Mouse (Mus musculus): ENCODE measurements around the gene Myo19. TPM values are rescaled to one million over a fixed set of nuclear protein-coding genes. Genes with fewer than 3 reads are reported as not detected.

Gene Myo19
- polyA plus RNA-seq (2016; fragmentation: Nextera tagmentation; extraction: Ambion mirVana): 16.4 and 16.9 TPM in 2 replicates

DNA sequence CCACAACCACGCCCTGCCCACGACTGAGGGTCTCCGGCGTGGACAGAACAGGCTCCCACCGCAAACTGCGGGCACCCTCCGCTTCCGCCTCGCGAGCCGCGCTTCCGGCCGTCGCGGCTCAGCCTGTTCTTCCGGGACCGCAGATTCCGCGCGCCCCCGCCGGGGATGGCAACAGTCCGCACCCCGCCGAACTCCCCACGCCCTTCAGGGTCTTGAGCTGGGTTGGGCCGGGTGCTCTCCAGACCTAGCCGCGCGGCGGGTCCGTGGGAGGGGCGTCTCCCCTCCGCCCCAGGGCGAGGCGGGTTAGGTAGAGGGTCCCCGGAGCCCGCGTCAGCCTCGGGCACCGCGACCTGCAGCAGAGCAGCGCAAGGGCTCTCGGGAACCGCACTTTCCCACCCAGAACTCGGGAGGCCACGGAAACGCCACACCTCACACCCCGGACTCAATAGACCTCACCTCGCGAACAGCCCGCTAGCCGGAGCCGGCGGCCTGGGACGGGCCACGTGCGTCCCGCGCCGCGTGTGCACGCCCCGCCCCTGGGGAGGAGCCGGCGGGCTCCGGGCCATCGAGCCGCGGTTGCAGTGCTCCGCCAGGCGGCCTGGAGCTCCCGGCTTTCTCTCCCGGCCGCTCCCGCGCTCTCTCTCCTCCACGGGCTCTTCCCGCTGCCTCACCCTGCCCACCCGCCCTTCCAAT, at the start of gene Myo19, which contains the start of gene Pigw:
Gene Myo19 (plus strand): TSS at position 377 of the 693 bp plus-strand sequence.
Gene Pigw (minus strand): TSS at position 514 of the 693 bp plus-strand sequence.
- WGBS: under 1% methylated on average over 81 of the region's 81 CpGs
- Histone ChIP-seq H3K27ac (peak within 1 kb of the TSS; percentile 97), H3K4me3 (peak within 1 kb of the TSS; percentile 94), H3K36me3 (peaks cover 51% of the 10 kb centered on the region), H3K4me1 (peaks cover 20% of the 10 kb centered on the region), H3K9me3 (replicated peaks) (no peaks in the 10 kb centered on the region), H3K27me3 (ENCODE audit: low read depth, poor library complexity, severe bottlenecking) (no peaks in the 10 kb centered on the region)
- peak; percentile 87 for DNase-seq (ENCODE audit: low spot score)

DNA sequence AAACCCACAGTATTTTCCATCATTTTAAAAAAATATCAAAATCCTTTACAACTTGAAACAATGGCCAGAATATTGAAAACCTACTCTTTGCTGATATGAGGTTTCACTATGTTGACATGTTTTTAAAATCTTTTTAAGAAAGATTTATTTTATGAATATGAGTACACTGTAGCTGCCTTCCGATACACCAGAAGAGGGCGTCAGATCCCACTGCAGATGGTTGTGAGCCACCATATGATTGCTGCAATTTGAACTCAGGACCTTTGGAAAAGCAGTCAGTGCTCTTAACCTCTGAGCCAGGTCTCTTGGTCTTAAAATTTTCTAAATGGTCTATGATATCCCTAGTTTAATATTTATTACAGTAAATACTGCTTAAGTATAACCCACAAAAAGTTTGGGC, 40.6 kb upstream of the Myo19 start:
- H3K9me3 ChIP-seq (replicated peaks): no peaks in the 10 kb centered on the region
- peaks cover 95% of the 10 kb centered on the region for H3K36me3 ChIP-seq
- no peaks in the 10 kb centered on the region for H3K27me3 ChIP-seq (ENCODE audit: low read depth, poor library complexity, severe bottlenecking)

DNA sequence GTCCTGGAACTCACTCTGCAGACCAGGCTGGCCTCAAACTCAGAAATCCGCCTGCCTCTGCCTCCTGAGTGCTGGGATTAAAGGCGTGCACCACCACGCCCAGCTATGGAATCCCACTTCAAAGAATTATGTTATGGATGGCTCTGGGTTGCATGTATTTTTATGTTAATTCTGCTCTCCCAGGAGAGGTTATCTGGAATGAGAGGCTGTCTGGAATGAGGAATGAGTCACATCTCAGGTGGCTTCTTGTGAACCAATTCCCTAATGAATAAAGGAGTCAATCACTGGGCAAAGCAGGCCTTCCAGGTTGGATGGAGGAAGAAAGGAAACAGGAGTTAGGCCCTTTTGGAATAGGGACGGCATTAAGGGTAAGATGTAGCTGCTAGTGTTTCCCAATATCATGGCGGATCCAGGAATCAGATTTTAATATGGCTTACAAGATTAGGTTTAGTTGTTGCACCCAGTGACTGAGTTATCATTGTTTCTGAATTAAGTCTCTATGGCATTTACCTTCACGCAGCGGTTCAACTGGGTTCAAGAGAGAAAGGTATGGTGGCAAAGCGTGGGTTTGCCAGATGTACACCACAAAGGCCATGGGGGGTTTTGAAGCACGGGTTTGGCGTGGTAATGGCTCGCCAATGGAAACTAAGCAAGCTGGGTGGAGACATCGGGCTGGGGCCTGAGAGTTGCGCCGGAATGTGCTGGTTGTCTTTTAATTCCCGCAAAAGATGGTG, 33.0 kb upstream of the Myo19 start:
- no peaks in the 10 kb centered on the region for H3K27me3 ChIP-seq (ENCODE audit: low read depth, poor library complexity, severe bottlenecking)
- H3K36me3 ChIP-seq: peaks cover 85% of the 10 kb centered on the region
- H3K27ac ChIP-seq: no peak overlapping the region
- no peak overlapping the region for H3K4me3 ChIP-seq
- WGBS: 96% methylated on average over 15 of the region's 15 CpGs
- H3K9me3 ChIP-seq (replicated peaks): no peaks in the 10 kb centered on the region
- DNase-seq (ENCODE audit: low spot score): no peak
- no peaks in the 10 kb centered on the region for H3K4me1 ChIP-seq

More for the DNA sequence above, 40.6 kb upstream of the Myo19 start:
- no peak for DNase-seq (ENCODE audit: low spot score)
- no peak overlapping the region for H3K27ac ChIP-seq
- 95% methylated on average over 2 of the region's 2 CpGs for WGBS
- H3K4me3 ChIP-seq: no peak overlapping the region
- H3K4me1 ChIP-seq: no peaks in the 10 kb centered on the region

DNA sequence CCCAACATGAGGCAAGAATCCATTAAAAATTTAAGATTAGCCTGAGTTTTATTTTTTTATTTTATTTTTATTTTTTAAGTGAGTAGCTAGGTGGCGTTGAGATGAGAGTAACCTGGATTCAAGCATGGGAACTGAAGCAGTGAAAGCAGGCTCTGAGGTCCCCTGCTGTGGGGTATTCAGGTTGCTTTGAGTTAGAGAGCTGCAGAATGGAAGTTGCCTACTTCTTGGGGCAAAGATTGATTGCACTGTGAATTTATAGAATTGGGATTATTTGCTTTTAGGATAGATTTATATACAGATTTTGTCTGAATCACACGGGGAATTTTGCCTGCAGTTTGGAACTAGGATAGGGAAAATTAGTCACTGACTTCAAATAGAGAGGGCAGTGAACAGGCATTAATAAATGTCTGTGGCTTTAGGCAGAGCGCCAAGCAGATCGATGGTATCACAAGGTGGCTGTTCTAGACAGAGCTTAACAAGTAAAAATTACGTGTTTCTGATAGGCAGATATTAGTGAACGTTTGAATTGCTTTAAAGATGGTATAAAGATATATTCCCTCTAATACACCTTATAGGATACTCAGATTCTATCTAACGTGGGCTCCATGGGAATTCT, 32.4 kb upstream of the Myo19 start:
- Histone ChIP-seq H3K4me1 (no peaks in the 10 kb centered on the region), H3K9me3 (replicated peaks) (no peaks in the 10 kb centered on the region), H3K27me3 (ENCODE audit: low read depth, poor library complexity, severe bottlenecking) (no peaks in the 10 kb centered on the region), H3K4me3 (no peak overlapping the region), H3K27ac (no peak overlapping the region), H3K36me3 (peaks cover 85% of the 10 kb centered on the region)
- no peak for DNase-seq (ENCODE audit: low spot score)
- WGBS: 91% methylated on average over 7 of the region's 7 CpGs

DNA sequence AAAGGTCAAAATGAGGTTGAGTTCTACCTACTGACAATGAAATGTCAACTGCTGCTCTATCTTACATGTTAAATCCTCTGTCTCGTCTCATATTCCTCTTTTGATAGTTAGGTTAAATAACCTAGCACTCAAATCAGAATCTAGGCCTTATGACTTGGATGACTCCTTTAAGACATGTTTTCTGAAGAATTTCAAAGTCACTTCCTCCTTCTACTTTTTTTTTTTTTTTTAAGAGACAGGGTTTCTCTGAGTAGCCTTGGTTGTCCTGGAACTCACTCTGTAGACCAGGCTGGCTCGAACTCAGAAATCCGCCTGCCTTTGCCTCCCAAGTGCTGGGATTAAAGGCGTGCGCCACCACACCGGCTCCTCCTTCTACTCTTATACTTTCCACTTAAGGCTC, 24.7 kb upstream of the Myo19 start:
- Histone ChIP-seq H3K27me3 (ENCODE audit: low read depth, poor library complexity, severe bottlenecking) (no peaks in the 10 kb centered on the region), H3K36me3 (peaks cover 93% of the 10 kb centered on the region)

DNA sequence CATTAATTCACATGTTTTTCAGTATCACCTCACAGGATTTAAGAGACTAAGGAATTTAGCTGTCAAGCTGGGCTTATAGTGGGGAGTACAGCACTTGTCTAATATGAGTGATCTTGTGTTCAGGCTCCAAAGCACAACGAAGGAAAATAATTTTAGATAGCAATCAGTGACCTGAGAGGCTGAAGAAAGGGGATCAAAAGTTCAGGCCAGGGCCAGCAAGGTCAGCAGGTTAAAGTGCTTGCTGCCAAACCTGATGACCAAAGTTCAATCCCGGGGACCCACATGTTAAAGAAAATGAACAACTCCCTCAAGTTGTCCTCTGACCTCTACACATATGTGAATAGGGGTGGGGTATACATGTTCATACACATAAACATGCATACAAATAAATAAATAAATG, 14.7 kb upstream of the Myo19 start:
- WGBS: 63% methylated on average over 2 of the region's 2 CpGs

More for the DNA sequence above, 24.7 kb upstream of the Myo19 start:
- Histone ChIP-seq H3K4me1 (no peaks in the 10 kb centered on the region), H3K27ac (no peak overlapping the region), H3K9me3 (replicated peaks) (no peaks in the 10 kb centered on the region), H3K4me3 (no peak overlapping the region)
- WGBS: 95% methylated on average over 6 of the region's 6 CpGs
- no peak for DNase-seq (ENCODE audit: low spot score)

DNA sequence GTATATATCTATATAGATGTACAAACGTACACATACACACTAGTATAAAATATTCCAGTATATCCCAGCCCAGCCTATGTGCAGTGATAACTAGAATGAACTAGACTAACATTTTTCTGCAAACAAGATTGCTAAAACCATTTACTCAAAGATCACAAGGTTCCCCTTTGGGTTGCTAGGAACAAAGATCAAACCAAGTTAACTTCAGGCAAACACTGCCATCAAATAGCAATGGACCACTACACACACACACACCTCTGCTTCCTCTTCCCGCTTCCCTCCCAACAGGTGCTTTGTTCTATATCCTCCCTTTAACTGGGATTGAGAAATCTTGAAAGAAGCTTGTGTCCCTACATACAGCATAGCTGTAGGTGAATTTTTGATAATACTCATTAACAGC, 12.4 kb upstream of the Myo19 start:
- H3K27ac ChIP-seq: no peak overlapping the region
- H3K27me3 ChIP-seq (ENCODE audit: low read depth, poor library complexity, severe bottlenecking): no peaks in the 10 kb centered on the region
- H3K9me3 ChIP-seq (replicated peaks): no peaks in the 10 kb centered on the region
- WGBS: 87% methylated on average over 2 of the region's 2 CpGs
- peaks cover 15% of the 10 kb centered on the region; the same call in 1 of the 2 replicates for H3K36me3 ChIP-seq
- peaks cover 32% of the 10 kb centered on the region for H3K4me1 ChIP-seq
- no peak overlapping the region for H3K4me3 ChIP-seq
- no peak for DNase-seq (ENCODE audit: low spot score)

More for the DNA sequence above, 14.7 kb upstream of the Myo19 start:
- no peak overlapping the region for H3K4me3 ChIP-seq
- no peaks in the 10 kb centered on the region for H3K9me3 ChIP-seq (replicated peaks)
- no peaks in the 10 kb centered on the region for H3K27me3 ChIP-seq (ENCODE audit: low read depth, poor library complexity, severe bottlenecking)
- no peak for DNase-seq (ENCODE audit: low spot score)
- H3K4me1 ChIP-seq: peaks cover 27% of the 10 kb centered on the region
- peaks cover 38% of the 10 kb centered on the region for H3K36me3 ChIP-seq
- no peak overlapping the region for H3K27ac ChIP-seq

DNA sequence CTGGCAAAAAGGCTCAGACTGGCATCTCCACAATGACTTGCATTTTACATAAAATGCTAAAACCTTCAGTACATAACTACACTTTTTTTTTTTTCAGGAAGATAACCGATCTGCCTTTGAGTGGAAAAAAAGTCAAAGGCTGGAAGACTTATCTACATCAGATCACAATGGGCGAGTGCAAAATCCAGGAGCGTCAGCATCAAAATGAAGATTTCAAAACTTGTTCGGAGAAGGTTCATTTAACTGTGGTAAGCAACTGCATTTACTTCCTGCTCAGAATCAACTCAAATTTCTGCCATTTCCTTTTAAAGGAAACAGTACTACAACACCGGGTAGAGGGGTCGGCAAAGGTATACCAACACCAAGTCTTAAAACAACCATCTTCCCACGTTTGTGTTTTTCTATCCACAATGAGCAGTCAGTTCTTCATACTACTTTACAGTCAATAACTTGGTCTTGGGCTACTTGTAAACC, 11.1 kb upstream of the Myo19 start:
- 22% methylated on average over 7 of the region's 7 CpGs for WGBS
- no peak for DNase-seq (ENCODE audit: low spot score)
- Histone ChIP-seq H3K4me1 (peaks cover 32% of the 10 kb centered on the region), H3K27me3 (ENCODE audit: low read depth, poor library complexity, severe bottlenecking) (no peaks in the 10 kb centered on the region), H3K36me3 (peaks cover 7% of the 10 kb centered on the region), H3K27ac (peak overlapping the region; percentile 97; the same call in 1 of the 2 replicates), H3K4me3 (peak overlapping the region; percentile 74), H3K9me3 (replicated peaks) (no peaks in the 10 kb centered on the region)

DNA sequence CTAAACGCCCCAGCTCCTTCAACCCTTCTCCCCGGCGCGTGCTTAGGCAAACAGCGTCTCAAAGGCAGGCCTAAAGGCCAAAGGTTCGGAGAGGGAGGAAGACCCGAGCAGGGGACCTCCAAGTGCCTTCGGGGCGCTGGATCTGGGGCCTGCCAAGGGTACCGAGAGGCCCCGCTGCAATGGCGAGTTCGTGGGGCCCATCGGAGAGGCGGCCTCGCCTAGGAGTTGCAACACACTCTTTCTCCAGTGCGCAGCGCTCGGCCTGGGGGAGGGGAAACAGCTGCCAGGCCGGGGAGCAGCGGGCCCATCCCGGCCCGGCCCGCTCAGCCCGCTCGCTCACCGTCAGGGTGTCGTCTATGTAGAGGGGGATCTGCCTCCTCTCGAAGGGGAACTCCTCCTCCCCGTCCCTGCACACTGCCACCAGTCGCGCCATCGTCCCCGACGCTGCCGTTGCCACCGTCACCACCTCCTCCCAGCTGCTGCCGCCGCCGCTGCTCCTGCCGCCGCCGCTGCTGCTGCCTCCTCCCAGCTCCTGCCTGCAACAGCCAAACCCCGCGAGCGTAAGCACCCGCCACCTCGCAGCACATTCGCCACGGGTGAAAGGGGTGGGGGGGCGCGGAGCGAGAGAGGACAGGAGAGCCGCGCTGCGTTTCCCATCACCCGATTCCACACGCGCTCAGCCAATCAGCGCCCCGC, 10.3 kb upstream of the Myo19 start:
- peaks cover 32% of the 10 kb centered on the region for H3K4me1 ChIP-seq
- peak; percentile 98 for DNase-seq (ENCODE audit: low spot score)
- WGBS: under 1% methylated on average over 61 of the region's 61 CpGs
- H3K27ac ChIP-seq: peak overlapping the region; percentile 97
- H3K36me3 ChIP-seq: peaks cover 8% of the 10 kb centered on the region
- H3K9me3 ChIP-seq (replicated peaks): no peaks in the 10 kb centered on the region
- peak overlapping the region; percentile 74 for H3K4me3 ChIP-seq
- H3K27me3 ChIP-seq (ENCODE audit: low read depth, poor library complexity, severe bottlenecking): no peaks in the 10 kb centered on the region

DNA sequence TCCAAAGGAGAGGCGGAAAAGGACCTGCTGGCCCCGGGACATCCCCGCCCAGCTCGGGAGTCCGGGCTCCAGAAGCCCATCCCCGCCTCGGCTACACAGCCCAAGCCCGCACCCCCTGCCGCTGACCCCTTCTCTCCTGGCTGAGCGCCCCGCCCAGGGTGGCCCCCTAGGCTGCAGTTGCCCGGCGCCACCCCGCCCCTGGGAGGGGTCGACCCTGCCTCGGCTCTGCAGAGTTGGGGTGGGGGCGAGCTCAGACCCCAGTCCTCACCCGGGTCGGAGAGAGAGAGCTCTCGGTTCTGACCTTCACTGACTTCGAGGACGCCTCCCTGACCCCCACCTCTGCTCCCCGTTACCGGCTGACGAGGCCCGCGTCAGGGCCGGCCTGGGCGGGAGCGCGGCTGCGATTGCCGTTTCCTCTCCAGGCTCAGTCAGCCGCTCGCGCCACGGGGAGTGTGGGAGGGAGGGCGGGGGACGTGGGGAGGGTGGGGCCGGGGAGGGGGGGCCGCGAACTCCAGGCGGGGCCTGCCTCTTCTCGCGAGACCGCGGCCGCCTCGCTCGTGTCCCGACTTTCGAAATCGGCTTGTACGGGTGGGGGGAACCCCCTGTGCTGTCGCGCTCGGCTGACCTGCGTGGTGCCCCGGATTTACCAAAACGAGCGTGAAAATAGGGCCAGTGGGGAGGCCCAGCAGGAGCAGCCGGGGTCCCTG, 9.5 kb upstream of the Myo19 start, which contains the start of gene Ggnbp2:
Gene Ggnbp2 (minus strand): TSS at position 481 of the 707 bp plus-strand sequence.
- Histone ChIP-seq H3K4me3 (peak within 1 kb of the TSS; percentile 74), H3K9me3 (replicated peaks) (no peaks in the 10 kb centered on the region), H3K27ac (peak within 1 kb of the TSS; percentile 97), H3K4me1 (peaks cover 32% of the 10 kb centered on the region), H3K27me3 (ENCODE audit: low read depth, poor library complexity, severe bottlenecking) (no peaks in the 10 kb centered on the region), H3K36me3 (peaks cover 8% of the 10 kb centered on the region)
- WGBS: under 1% methylated on average over 56 of the region's 62 CpGs
- peak; percentile 93 for DNase-seq (ENCODE audit: low spot score)

DNA sequence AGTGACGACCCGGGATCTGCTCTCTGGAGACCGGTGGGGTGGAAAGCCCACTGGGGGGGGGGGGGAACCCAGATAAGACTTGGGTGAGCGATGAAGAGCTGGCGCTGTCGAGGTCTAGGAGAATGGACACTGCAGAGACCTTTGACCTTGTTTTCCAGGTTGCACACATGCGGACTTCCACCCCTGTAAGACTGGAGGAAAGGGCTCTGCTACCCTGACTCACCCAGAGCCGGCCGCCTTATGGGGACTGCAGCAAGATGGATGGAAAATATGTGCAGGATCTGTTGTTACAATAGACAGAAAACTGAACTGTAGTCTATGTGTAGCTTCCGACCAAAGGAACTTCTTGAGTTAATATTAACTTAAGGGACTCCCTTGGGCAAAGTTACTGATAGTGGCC, 8.9 kb upstream of the Myo19 start:
- peaks cover 8% of the 10 kb centered on the region for H3K36me3 ChIP-seq
- peak overlapping the region; percentile 74 for H3K4me3 ChIP-seq
- H3K9me3 ChIP-seq (replicated peaks): no peaks in the 10 kb centered on the region
- under 1% methylated on average over 10 of the region's 10 CpGs for WGBS
- peak overlapping the region; percentile 97 for H3K27ac ChIP-seq
- no peak for DNase-seq (ENCODE audit: low spot score)
- peaks cover 32% of the 10 kb centered on the region for H3K4me1 ChIP-seq
- no peaks in the 10 kb centered on the region for H3K27me3 ChIP-seq (ENCODE audit: low read depth, poor library complexity, severe bottlenecking)
